Mouse (Mus musculus): ENCODE measurements around the gene Tgfbr3.

The Tgfbr3 gene

GRCm38 (mm10) chr5:107110089-107110879 is 179.1 kb downstream of the Tgfbr3 start:
- DNase-seq (ENCODE audit: low spot score) = no peak

- no peak for DNase-seq (ENCODE audit: low spot score)
These were observed 180.0 kb downstream of the Tgfbr3 start for GRCm38 (mm10) chr5:107109416-107109815.

GRCm38 (mm10) chr5:107106793-107107192 is 182.6 kb downstream of the Tgfbr3 start:
- no peak for DNase-seq (ENCODE audit: low spot score)

GRCm38 (mm10) chr5:107106139-107106538 is 183.3 kb downstream of the Tgfbr3 start:
- DNase-seq (ENCODE audit: low spot score) = no peak

- no peak for DNase-seq (ENCODE audit: low spot score)
These were observed 185.8 kb downstream of the Tgfbr3 start for GRCm38 (mm10) chr5:107103591-107103990.

- DNase-seq (ENCODE audit: low spot score) = no peak
These were observed 186.5 kb downstream of the Tgfbr3 start for GRCm38 (mm10) chr5:107102916-107103315.

- DNase-seq (ENCODE audit: low spot score) = no peak
These were observed 187.7 kb downstream of the Tgfbr3 start for GRCm38 (mm10) chr5:107101684-107102083.

GRCm38 (mm10) chr5:107101135-107101534 is 188.3 kb downstream of the Tgfbr3 start:
- peak; percentile 57 for DNase-seq (ENCODE audit: low spot score)

- DNase-seq (ENCODE audit: low spot score) = no peak
These were observed 189.8 kb downstream of the Tgfbr3 start for GRCm38 (mm10) chr5:107099634-107100033.

GRCm38 (mm10) chr5:107099076-107099475 is 190.4 kb downstream of the Tgfbr3 start:
- DNase-seq (ENCODE audit: low spot score) = no peak

GRCm38 (mm10) chr5:107098007-107098406 is 191.4 kb downstream of the Tgfbr3 start:
- DNase-seq (ENCODE audit: low spot score) = no peak

- no peak for DNase-seq (ENCODE audit: low spot score)
These were observed 192.1 kb downstream of the Tgfbr3 start for GRCm38 (mm10) chr5:107097314-107097713.

GRCm38 (mm10) chr5:107094233-107094632 is 195.2 kb downstream of the Tgfbr3 start:
- no peak for DNase-seq (ENCODE audit: low spot score)

- no peak for DNase-seq (ENCODE audit: low spot score)
These were observed 196.2 kb downstream of the Tgfbr3 start for GRCm38 (mm10) chr5:107093253-107093652.

- peak; percentile 26 for DNase-seq (ENCODE audit: low spot score)
These were observed 197.3 kb downstream of the Tgfbr3 start for GRCm38 (mm10) chr5:107092137-107092536.

GRCm38 (mm10) chr5:107089966-107090365 is 199.5 kb downstream of the Tgfbr3 start:
- no peak for DNase-seq (ENCODE audit: low spot score)

GRCm38 (mm10) chr5:107087829-107088808 is 201.3 kb downstream of the Tgfbr3 start:
- DNase-seq (ENCODE audit: low spot score) = no peak

- no peak for DNase-seq (ENCODE audit: low spot score)
These were observed 202.1 kb downstream of the Tgfbr3 start for GRCm38 (mm10) chr5:107087291-107087690.

- DNase-seq (ENCODE audit: low spot score) = no peak
These were observed 203.3 kb downstream of the Tgfbr3 start for GRCm38 (mm10) chr5:107086166-107086565.

- DNase-seq (ENCODE audit: low spot score) = no peak
These were observed 205.0 kb downstream of the Tgfbr3 start for GRCm38 (mm10) chr5:107084431-107084830.

GRCm38 (mm10) chr5:107082011-107082410 is 207.4 kb downstream of the Tgfbr3 start:
- DNase-seq (ENCODE audit: low spot score) = no peak

GRCm38 (mm10) chr5:107080986-107081624 is 208.3 kb downstream of the Tgfbr3 start:
- DNase-seq (ENCODE audit: low spot score) = no peak
